Mouse (Mus musculus) layer of hippocampus, adult 2 months (tissue): ENCODE data around the gene Ttc41. TPM values are rescaled to one million over a fixed set of nuclear protein-coding genes. Genes with fewer than 3 reads are reported as not detected.

Source experiments
- DNase-seq, 2 experiments: peaks; one replicate each; pipeline ENCODE4 v3.0.0; 2022; ENCODE audit warnings: low spot score in 2 of 2
- H3K27ac ChIP-seq: fragments of 200-600 bp; 2 replicates; pipeline ENCODE4 v1.8.1; 2022
- H3K4me3 ChIP-seq: fragments of 200-600 bp; 2 replicates; pipeline ENCODE4 v1.8.1; 2022; ENCODE audit warnings: mild to moderate bottlenecking
- CTCF ChIP-seq: fragments of 200-600 bp; conservative IDR thresholded peaks from 2 replicates; pipeline ENCODE4 v1.8.1; 2022; ENCODE audit warnings: antibody characterized with exemption, mild to moderate bottlenecking, moderate library complexity
- total RNA-seq, 2 experiments: library from RNA; stranded (reverse); gene quantifications; 2 replicates each; pipeline ENCODE4 v1.2.3; 2021

Gene Ttc41
- total RNA-seq, 2 experiments from 2014 or later, result 1.3 to 1.5 TPM

- peak overlapping the region; percentile 98 for H3K27ac ChIP-seq
- DNase-seq, result no peak
- H3K4me3 ChIP-seq, result no peak overlapping the region
- TF ChIP-seq CTCF, result no peak
Observed at GRCm38 (mm10) chr10:86707134-86707533, 1.5 kb downstream of the Ttc41 start.

DNA sequence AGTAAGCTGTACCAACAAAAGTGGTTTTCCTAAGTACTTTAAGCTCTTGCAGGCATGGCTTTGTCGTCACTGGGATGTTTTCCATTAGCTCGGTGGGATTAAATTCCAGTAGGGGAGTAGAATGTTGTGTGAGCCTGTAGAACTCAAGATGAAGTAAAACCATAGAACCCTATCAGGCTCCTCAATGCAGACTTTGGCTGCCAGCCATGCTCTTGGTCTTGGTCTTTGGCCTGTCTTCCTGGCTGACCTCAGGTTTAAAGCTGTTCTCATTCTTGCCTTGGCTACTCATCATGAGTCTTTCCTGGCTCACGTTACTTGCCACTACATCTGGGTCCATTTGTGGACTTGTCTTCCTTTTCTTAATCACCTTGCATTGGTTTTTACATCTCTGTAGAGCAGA is 6.5 kb downstream of the Ttc41 start:
- DNase-seq, result no peak
- no peak for TF ChIP-seq CTCF
- H3K4me3 ChIP-seq, result no peak overlapping the region
- no peak overlapping the region for H3K27ac ChIP-seq

- TF ChIP-seq CTCF, result no peak
- Histone ChIP-seq H3K4me3 (peak overlapping the region; percentile 45), H3K27ac (peak overlapping the region; percentile 32)
- no peak for DNase-seq
Observed at GRCm38 (mm10) chr10:86727548-86727980, 22.0 kb downstream of the Ttc41 start.

DNA sequence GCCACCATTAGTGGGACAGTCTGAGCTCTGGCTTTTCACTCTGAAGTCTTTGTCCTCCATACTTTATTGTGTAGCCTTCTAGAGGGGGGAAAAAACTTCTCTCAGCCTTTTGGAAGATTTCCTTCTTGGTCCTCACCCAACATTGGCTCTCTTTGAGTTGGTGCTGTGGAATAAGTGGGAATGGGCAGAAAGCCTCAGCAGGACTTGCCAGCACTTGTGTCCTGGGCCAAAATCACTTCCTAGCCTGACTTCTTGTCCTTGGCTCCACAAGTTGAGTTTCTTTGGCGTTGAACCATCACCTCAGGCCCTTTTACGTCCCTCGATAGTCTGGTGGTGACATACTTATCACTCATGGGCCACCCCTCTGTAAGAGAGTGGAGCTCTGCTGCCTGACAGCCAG is 22.6 kb downstream of the Ttc41 start:
- Histone ChIP-seq H3K4me3 (no peak overlapping the region), H3K27ac (peak overlapping the region; percentile 32; the same call in 1 of the 2 replicates)
- no peak for DNase-seq
- TF ChIP-seq CTCF, result no peak

DNA sequence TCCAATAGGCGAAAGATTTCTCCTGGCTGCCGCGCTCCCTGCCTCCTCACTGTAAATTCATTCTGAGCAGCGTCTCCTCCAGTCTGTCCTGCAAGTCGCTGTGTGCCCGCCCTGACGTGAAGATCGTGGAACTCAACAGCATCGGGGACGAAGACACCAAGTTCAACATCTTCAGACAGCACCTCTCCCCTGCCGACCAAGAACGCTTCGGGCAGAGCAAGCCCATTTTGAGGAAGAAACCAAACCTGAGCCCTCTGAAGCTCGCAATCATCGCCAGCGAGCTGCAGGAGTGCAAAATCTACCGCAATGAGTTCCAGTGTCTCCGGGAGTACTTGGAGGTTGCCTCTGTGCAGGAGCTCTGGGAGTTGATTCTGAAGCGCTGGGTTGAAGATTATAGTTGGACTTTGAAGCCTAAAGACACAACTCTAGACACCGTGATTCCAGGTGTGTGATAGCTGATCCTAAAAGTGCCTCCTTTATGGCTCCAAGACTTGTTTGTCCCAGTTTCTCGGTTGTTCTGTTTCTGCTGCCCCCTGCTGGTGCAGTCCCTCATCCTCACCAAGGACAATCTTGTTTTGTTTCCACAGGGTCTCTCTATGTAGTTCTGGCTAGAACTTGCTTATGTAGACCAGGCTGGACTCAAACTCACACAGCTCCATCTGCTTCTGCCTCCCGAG is 25.4 kb downstream of the Ttc41 start:
- H3K4me3 ChIP-seq, result peak overlapping the region; percentile 60
- DNase-seq, result peak; percentile 71 to 90
- peak overlapping the region; percentile 70; the same call in 1 of the 2 replicates for H3K27ac ChIP-seq
- TF ChIP-seq CTCF, result peak; percentile 91

DNA sequence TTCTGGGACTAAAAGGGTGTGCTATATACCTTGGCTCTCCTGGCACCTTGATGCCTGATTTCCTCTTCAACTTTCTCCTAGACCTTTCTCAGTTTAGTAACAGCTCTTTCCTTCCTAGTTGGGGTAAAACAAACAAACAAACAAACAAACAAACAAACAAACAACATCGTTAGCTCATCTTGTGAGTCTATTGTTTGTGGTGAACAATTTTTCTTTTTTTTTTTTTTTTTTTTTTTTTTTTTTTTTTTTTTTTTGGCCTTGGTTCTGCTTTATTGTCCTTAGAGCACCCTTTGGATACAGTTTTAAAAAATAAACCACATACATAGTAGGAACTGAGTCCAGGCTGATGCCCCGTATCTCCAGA is 25.9 kb downstream of the Ttc41 start:
- TF ChIP-seq CTCF, result no peak
- DNase-seq, result no peak
- Histone ChIP-seq H3K4me3 (no peak overlapping the region), H3K27ac (no peak overlapping the region)

- Histone ChIP-seq H3K4me3 (no peak overlapping the region), H3K27ac (no peak overlapping the region)
- peak; percentile 59 for TF ChIP-seq CTCF
- DNase-seq, result no peak
Observed at GRCm38 (mm10) chr10:86735036-86735435, 29.4 kb downstream of the Ttc41 start.

GRCm38 (mm10) chr10:86742918-86743317 is 37.3 kb downstream of the Ttc41 start:
- TF ChIP-seq CTCF, result no peak
- H3K27ac ChIP-seq, result no peak overlapping the region
- H3K4me3 ChIP-seq, result no peak overlapping the region
- no peak for DNase-seq

GRCm38 (mm10) chr10:86744306-86744705 is 38.7 kb downstream of the Ttc41 start:
- DNase-seq, result no peak
- TF ChIP-seq CTCF, result no peak
- Histone ChIP-seq H3K4me3 (no peak overlapping the region), H3K27ac (no peak overlapping the region)

DNA sequence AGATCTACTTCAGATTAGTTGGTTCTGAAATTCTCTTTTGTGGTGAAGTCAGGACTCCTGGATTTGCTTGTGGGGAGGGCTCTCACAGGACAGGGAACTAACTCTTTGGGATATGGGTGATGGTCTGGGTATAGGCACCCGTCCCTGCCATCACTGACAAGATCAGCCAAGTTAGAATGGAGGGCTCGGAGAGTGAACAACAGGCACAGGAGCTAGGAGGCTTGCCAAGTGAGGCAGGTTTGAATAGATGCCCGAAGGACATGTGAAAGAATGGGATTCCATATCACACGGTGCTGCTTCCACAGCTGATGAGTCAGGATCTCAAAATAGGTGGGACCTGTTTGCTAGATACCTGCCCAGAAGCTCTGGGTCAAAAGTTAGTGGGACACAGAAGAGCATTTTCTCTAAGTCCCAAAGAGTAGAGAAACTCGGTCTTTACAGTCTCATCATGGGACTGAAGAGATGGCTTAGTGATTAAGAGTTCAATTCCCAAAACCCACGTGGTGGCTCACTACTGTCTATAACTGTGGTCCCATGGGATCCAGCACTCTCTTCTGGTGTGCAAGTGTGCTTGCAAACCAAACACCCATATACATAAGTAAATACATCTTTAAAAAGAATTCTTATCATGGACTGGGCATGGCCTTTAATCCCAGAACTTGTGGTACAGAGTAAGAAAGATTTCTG is 50.3 kb downstream of the Ttc41 start:
- Histone ChIP-seq H3K4me3 (no peak overlapping the region), H3K27ac (no peak overlapping the region)
- TF ChIP-seq CTCF, result no peak
- no peak for DNase-seq

DNA sequence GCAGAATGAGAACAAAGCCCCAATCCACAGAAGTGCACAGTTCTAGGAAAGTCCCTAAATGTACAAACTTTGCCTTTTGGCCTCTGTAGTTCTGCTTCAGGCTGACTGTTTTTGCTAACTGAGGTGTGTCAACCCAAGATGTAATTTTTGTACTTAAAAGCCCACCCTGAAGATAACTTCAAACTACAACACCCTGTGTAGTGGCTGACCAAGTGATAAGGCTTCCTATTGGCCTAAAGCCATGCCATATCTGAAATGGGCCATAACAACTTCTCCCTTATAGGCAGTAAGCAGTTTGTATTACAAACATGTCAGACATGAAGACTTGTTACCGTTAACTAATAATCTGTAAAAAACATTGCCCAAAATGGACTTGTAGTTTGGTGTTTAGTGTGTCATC is 52.1 kb downstream of the Ttc41 start:
- TF ChIP-seq CTCF, result no peak
- Histone ChIP-seq H3K4me3 (no peak overlapping the region), H3K27ac (no peak overlapping the region)
- no peak for DNase-seq

- Histone ChIP-seq H3K27ac (no peak overlapping the region), H3K4me3 (no peak overlapping the region)
- no peak for DNase-seq
- no peak for TF ChIP-seq CTCF
Observed at GRCm38 (mm10) chr10:86758211-86758610, 52.6 kb downstream of the Ttc41 start.

- Histone ChIP-seq H3K27ac (no peak overlapping the region), H3K4me3 (no peak overlapping the region)
- DNase-seq, result no peak
- TF ChIP-seq CTCF, result no peak
Observed at GRCm38 (mm10) chr10:86761236-86761635, 55.6 kb downstream of the Ttc41 start.
